Mouse (Mus musculus): Measurements from ENCODE around the gene Ccdc172. TPM values are rescaled to one million over a fixed set of nuclear protein-coding genes. Genes with fewer than 3 reads are reported as not detected.

Ccdc172 gene
- total and polyA plus RNA-seq, 3 experiments, result not detected

- H3K9ac ChIP-seq (ENCODE audit: low read depth, low read length), result no peak overlapping the region
- H3K4me3 ChIP-seq, result no peak overlapping the region
- H3K36me3 ChIP-seq (ENCODE audit: control insufficient read depth, insufficient read depth, low read length), result no peaks in the 10 kb centered on the region
- whole genome bisulfite sequencing, result 42% methylated on average over 2 of the region's 2 CpGs
- H3K4me1 ChIP-seq (ENCODE audit: control insufficient read depth, insufficient read depth, low read length), result no peaks in the 10 kb centered on the region
- no peaks in the 10 kb centered on the region for H3K79me2 ChIP-seq (replicated peaks; ENCODE audit: control insufficient read depth, insufficient read depth, low read length)
- no peak overlapping the region for H3K27ac ChIP-seq
- no peaks in the 10 kb centered on the region for H3K27me3 ChIP-seq (ENCODE audit: control insufficient read depth, insufficient read depth, low read length)
- no peak for DNase-seq
- intact Hi-C loops (cut with DNase I), result no loop called here
- TF ChIP-seq CTCF (IDR thresholded peaks at IDR 0.05) (no peak), POLR2A (IDR thresholded peaks at IDR 0.05; ENCODE audit: insufficient read depth, low read depth, low read length) (no peak), EP300 (IDR thresholded peaks at IDR 0.05; ENCODE audit: insufficient read depth, low read depth, low read length) (no peak)
These were observed 25.1 kb upstream of the Ccdc172 start for GRCm38 (mm10) chr19:58486686-58487085.

GRCm38 (mm10) chr19:58497106-58497505 is 14.7 kb upstream of the Ccdc172 start:
- no peak for DNase-seq
- intact Hi-C loops (cut with DNase I), result no loop called here
- Histone ChIP-seq H3K4me1 (ENCODE audit: control insufficient read depth, insufficient read depth, low read length) (no peaks in the 10 kb centered on the region), H3K9ac (ENCODE audit: low read depth, low read length) (no peak overlapping the region), H3K36me3 (ENCODE audit: control insufficient read depth, insufficient read depth, low read length) (no peaks in the 10 kb centered on the region), H3K27ac (no peak overlapping the region), H3K27me3 (ENCODE audit: control insufficient read depth, insufficient read depth, low read length) (no peaks in the 10 kb centered on the region), H3K4me3 (no peak overlapping the region), H3K79me2 (replicated peaks; ENCODE audit: control insufficient read depth, insufficient read depth, low read length) (no peaks in the 10 kb centered on the region)
- WGBS, result 64% methylated on average over 3 of the region's 3 CpGs
- TF ChIP-seq CTCF (IDR thresholded peaks at IDR 0.05), result no peak
- no peak for TF ChIP-seq EP300 (IDR thresholded peaks at IDR 0.05; ENCODE audit: insufficient read depth, low read depth, low read length)
- TF ChIP-seq POLR2A (IDR thresholded peaks at IDR 0.05; ENCODE audit: insufficient read depth, low read depth, low read length), result no peak

GRCm38 (mm10) chr19:58499420-58499966 is 12.3 kb upstream of the Ccdc172 start:
- H3K36me3 ChIP-seq (ENCODE audit: control insufficient read depth, insufficient read depth, low read length), result no peaks in the 10 kb centered on the region
- no peak overlapping the region for H3K9ac ChIP-seq (ENCODE audit: low read depth, low read length)
- H3K27ac ChIP-seq, result no peak overlapping the region
- H3K79me2 ChIP-seq (replicated peaks; ENCODE audit: control insufficient read depth, insufficient read depth, low read length), result no peaks in the 10 kb centered on the region
- H3K4me1 ChIP-seq (ENCODE audit: control insufficient read depth, insufficient read depth, low read length), result no peaks in the 10 kb centered on the region
- intact Hi-C loops (cut with DNase I), result no loop called here
- TF ChIP-seq CTCF (IDR thresholded peaks at IDR 0.05) (no peak), EP300 (IDR thresholded peaks at IDR 0.05; ENCODE audit: insufficient read depth, low read depth, low read length) (no peak), POLR2A (IDR thresholded peaks at IDR 0.05; ENCODE audit: insufficient read depth, low read depth, low read length) (no peak)
- H3K27me3 ChIP-seq (ENCODE audit: control insufficient read depth, insufficient read depth, low read length), result no peaks in the 10 kb centered on the region
- WGBS, result 61% methylated on average over 3 of the region's 3 CpGs
- no peak overlapping the region for H3K4me3 ChIP-seq
- no peak for DNase-seq

GRCm38 (mm10) chr19:58500049-58500448 is 11.7 kb upstream of the Ccdc172 start:
- TF ChIP-seq EP300 (IDR thresholded peaks at IDR 0.05; ENCODE audit: insufficient read depth, low read depth, low read length), result no peak
- no peak for TF ChIP-seq POLR2A (IDR thresholded peaks at IDR 0.05; ENCODE audit: insufficient read depth, low read depth, low read length)
- no peak for TF ChIP-seq CTCF (IDR thresholded peaks at IDR 0.05)
- no peak overlapping the region for H3K9ac ChIP-seq (ENCODE audit: low read depth, low read length)
- no peaks in the 10 kb centered on the region for H3K27me3 ChIP-seq (ENCODE audit: control insufficient read depth, insufficient read depth, low read length)
- H3K79me2 ChIP-seq (replicated peaks; ENCODE audit: control insufficient read depth, insufficient read depth, low read length), result no peaks in the 10 kb centered on the region
- intact Hi-C loops (cut with DNase I), result no loop called here
- no peak overlapping the region for H3K27ac ChIP-seq
- H3K4me1 ChIP-seq (ENCODE audit: control insufficient read depth, insufficient read depth, low read length), result no peaks in the 10 kb centered on the region
- no peaks in the 10 kb centered on the region for H3K36me3 ChIP-seq (ENCODE audit: control insufficient read depth, insufficient read depth, low read length)
- H3K4me3 ChIP-seq, result no peak overlapping the region
- WGBS, result 77% methylated on average over 2 of the region's 2 CpGs
- no peak for DNase-seq

GRCm38 (mm10) chr19:58521696-58522095 is 9.9 kb downstream of the Ccdc172 start:
- H3K9ac ChIP-seq (ENCODE audit: low read depth, low read length), result no peak overlapping the region
- no peaks in the 10 kb centered on the region for H3K36me3 ChIP-seq (ENCODE audit: control insufficient read depth, insufficient read depth, low read length)
- H3K27ac ChIP-seq, result no peak overlapping the region
- H3K4me1 ChIP-seq (ENCODE audit: control insufficient read depth, insufficient read depth, low read length), result no peaks in the 10 kb centered on the region
- DNase-seq, result no peak
- no peak overlapping the region for H3K4me3 ChIP-seq
- intact Hi-C loops (cut with DNase I), result no loop called here
- no peak for TF ChIP-seq POLR2A (IDR thresholded peaks at IDR 0.05; ENCODE audit: insufficient read depth, low read depth, low read length)
- TF ChIP-seq EP300 (IDR thresholded peaks at IDR 0.05; ENCODE audit: insufficient read depth, low read depth, low read length), result no peak
- TF ChIP-seq CTCF (IDR thresholded peaks at IDR 0.05), result no peak
- WGBS, result 97% methylated on average over 1 of the region's 1 CpGs
- H3K79me2 ChIP-seq (replicated peaks; ENCODE audit: control insufficient read depth, insufficient read depth, low read length), result no peaks in the 10 kb centered on the region
- H3K27me3 ChIP-seq (ENCODE audit: control insufficient read depth, insufficient read depth, low read length), result no peaks in the 10 kb centered on the region

- Histone ChIP-seq H3K79me2 (replicated peaks; ENCODE audit: control insufficient read depth, insufficient read depth, low read length) (no peaks in the 10 kb centered on the region), H3K4me3 (no peak overlapping the region), H3K9ac (ENCODE audit: low read depth, low read length) (no peak overlapping the region), H3K36me3 (ENCODE audit: control insufficient read depth, insufficient read depth, low read length) (no peaks in the 10 kb centered on the region), H3K27me3 (ENCODE audit: control insufficient read depth, insufficient read depth, low read length) (no peaks in the 10 kb centered on the region), H3K4me1 (ENCODE audit: control insufficient read depth, insufficient read depth, low read length) (no peaks in the 10 kb centered on the region), H3K27ac (no peak overlapping the region)
- DNase-seq, result no peak
- intact Hi-C loops (cut with DNase I), result no loop called here
- TF ChIP-seq POLR2A (IDR thresholded peaks at IDR 0.05; ENCODE audit: insufficient read depth, low read depth, low read length) (no peak), EP300 (IDR thresholded peaks at IDR 0.05; ENCODE audit: insufficient read depth, low read depth, low read length) (no peak), CTCF (IDR thresholded peaks at IDR 0.05) (no peak)
- WGBS, result 45% methylated on average over 12 of the region's 12 CpGs
These were observed 12.1 kb downstream of the Ccdc172 start for GRCm38 (mm10) chr19:58523736-58524394.
